Mouse (Mus musculus) lung, embryonic 14.5 days (tissue): Measurements from ENCODE around the gene Tspoap1. TPM values are rescaled to one million over a fixed set of nuclear protein-coding genes. Genes with fewer than 3 reads are reported as not detected.

Source experiments
- ATAC-seq: fragments of 200-750 bp; cut with Nextera tagmentation; 2 replicates; pipeline ENCODE4 v1.8.0; 2017; ENCODE audit warnings: mild to moderate bottlenecking, moderate TSS enrichment, moderate library complexity; ENCODE audit not compliant: insufficient read depth
- DNase-seq: peaks from one replicate; pipeline ENCODE4 v3.0.0-alpha.2; 2015
- H3K27ac ChIP-seq: fragments of 300-500 bp; sonication (generic); 2 replicates; pipeline ENCODE4 v1.5.1; 2014; ENCODE audit warnings: low read depth, mild to moderate bottlenecking, moderate library complexity
- H3K27me3 ChIP-seq: fragments of 300-500 bp; sonication (generic); 2 replicates; pipeline ENCODE4 v1.6.1; 2014; ENCODE audit warnings: low read length, control low read depth; ENCODE audit not compliant: insufficient read depth
- H3K36me3 ChIP-seq: fragments of 300-500 bp; sonication (generic); 2 replicates; pipeline ENCODE4 v1.6.1; 2014; ENCODE audit warnings: control low read depth; ENCODE audit not compliant: insufficient read depth
- H3K4me1 ChIP-seq: fragments of 300-500 bp; sonication (generic); 2 replicates; pipeline ENCODE4 v1.6.1; 2014; ENCODE audit warnings: antibody characterized with exemption, control low read depth; ENCODE audit not compliant: insufficient read depth
- H3K4me2 ChIP-seq: fragments of 300-500 bp; sonication (generic); 2 replicates; pipeline ENCODE4 v1.6.1; 2014; ENCODE audit warnings: mild to moderate bottlenecking
- H3K4me3 ChIP-seq: fragments of 300-500 bp; sonication (generic); 2 replicates; pipeline ENCODE4 v1.5.1; 2014; ENCODE audit warnings: low read depth, low read length
- H3K9ac ChIP-seq: fragments of 300-500 bp; sonication (generic); 2 replicates; pipeline ENCODE4 v1.6.1; 2014
- H3K9me3 ChIP-seq: fragments of 300-500 bp; sonication (generic); 2 replicates; pipeline ENCODE4 v1.6.1; 2016; ENCODE audit warnings: low read depth, low read length, control low read depth
- CTCF ChIP-seq: IDR thresholded peaks from 2 replicates; pipeline ENCODE4 v1.5.1; 2016; ENCODE audit warnings: antibody characterized with exemption, low read depth
- WGBS: fragments of 180-500 bp; shearing (Covaris S2); extraction: QIAGEN DNeasy Blood & Tissue Kit; methylation state at CpG from one replicate; pipeline ENCODE4 v1.1.7; 2014; 5-methylcytosine and 5-hydroxymethylcytosine counted together
- polyA plus RNA-seq: library from polyadenylated mRNA; unstranded; fragments of >200 nt; fragmentation: Nextera tagmentation; extraction: Ambion mirVana; gene quantifications from 2 replicates; pipeline ENCODE4 v1.2.1, GENCODE M21; 2014

The Tspoap1 gene
- polyA plus RNA-seq, 1 experiment from 2014 or later, result 2.5 TPM

DNA sequence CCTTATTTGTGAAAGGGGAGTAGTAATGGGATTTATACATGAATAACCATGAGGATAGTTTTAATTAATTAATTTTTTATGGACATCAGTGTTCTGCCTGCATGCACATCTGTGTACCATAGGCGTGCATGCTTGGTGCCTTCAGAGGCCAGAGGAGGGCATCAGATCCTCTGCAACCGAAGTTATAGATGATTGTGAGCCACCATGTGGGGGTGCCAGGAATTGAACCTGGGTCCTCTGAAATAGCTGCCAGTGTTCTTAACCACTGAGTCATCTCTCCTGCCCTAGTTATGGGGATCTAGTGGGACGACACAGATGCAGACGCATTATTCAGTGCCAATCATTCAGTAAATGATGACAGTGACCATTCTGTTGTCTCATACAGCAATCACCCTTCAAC is 37.5 kb upstream of the Tspoap1 start:
- ATAC-seq (no peak), DNase-seq (no peak)
- 82% methylated on average over 4 of the region's 4 CpGs for WGBS
- no peak overlapping the region for H3K4me3 ChIP-seq
- H3K9ac ChIP-seq, result no peak overlapping the region
- H3K9me3 ChIP-seq, result no peaks in the 10 kb centered on the region
- H3K4me1 ChIP-seq, result peaks cover 16% of the 10 kb centered on the region
- TF ChIP-seq CTCF, result no peak
- no peak overlapping the region for H3K27ac ChIP-seq
- no peak overlapping the region for H3K4me2 ChIP-seq
- no peaks in the 10 kb centered on the region for H3K27me3 ChIP-seq
- H3K36me3 ChIP-seq, result no peaks in the 10 kb centered on the region

DNA sequence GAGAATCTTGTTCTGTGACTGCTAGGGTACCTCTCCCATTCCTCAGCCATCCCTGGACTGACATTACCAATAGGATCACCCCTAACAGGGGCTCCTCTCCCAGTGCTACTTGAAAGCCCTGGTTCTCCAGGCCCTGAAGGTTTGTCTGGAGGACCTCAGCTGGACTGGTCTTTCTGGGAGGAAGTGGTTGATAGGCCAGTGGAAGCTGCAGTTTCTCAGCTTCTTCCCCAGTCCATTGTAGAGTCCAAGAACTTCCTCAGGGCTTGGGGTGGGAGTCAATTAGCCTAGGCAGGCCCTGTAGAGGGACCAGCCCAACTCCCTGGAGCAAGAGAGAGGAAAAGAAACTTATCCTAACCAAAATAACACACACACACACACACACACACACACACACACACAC is 34.8 kb upstream of the Tspoap1 start:
- DNase-seq, result no peak
- Histone ChIP-seq H3K27me3 (no peaks in the 10 kb centered on the region), H3K4me3 (no peak overlapping the region), H3K9me3 (no peaks in the 10 kb centered on the region), H3K9ac (peak overlapping the region; percentile 39), H3K27ac (peak overlapping the region; percentile 80), H3K4me2 (peak overlapping the region; percentile 44), H3K36me3 (no peaks in the 10 kb centered on the region), H3K4me1 (peaks cover 16% of the 10 kb centered on the region)
- TF ChIP-seq CTCF, result no peak
- peak; percentile 23; the same call in 1 of the 2 replicates for ATAC-seq

GRCm38 (mm10) chr11:87725964-87726562 is 34.3 kb upstream of the Tspoap1 start:
- Histone ChIP-seq H3K9me3 (no peaks in the 10 kb centered on the region), H3K36me3 (no peaks in the 10 kb centered on the region), H3K27ac (peak overlapping the region; percentile 80), H3K4me2 (peak overlapping the region; percentile 44), H3K4me3 (no peak overlapping the region), H3K27me3 (no peaks in the 10 kb centered on the region), H3K4me1 (peaks cover 16% of the 10 kb centered on the region), H3K9ac (peak overlapping the region; percentile 39)
- no peak for TF ChIP-seq CTCF
- peak; percentile 77 for DNase-seq
- WGBS, result 15% methylated on average over 6 of the region's 6 CpGs
- peak; percentile 90 for ATAC-seq

- Histone ChIP-seq H3K27ac (peak overlapping the region; percentile 80; the same call in 1 of the 2 replicates), H3K4me3 (no peak overlapping the region), H3K27me3 (no peaks in the 10 kb centered on the region), H3K9me3 (no peaks in the 10 kb centered on the region), H3K4me1 (peaks cover 16% of the 10 kb centered on the region), H3K9ac (no peak overlapping the region), H3K4me2 (no peak overlapping the region), H3K36me3 (peaks cover 1% of the 10 kb centered on the region)
- TF ChIP-seq CTCF, result no peak
- WGBS, result 59% methylated on average over 11 of the region's 11 CpGs
- DNase-seq, result no peak
- no peak for ATAC-seq
Observed at GRCm38 (mm10) chr11:87727021-87727420, 33.3 kb upstream of the Tspoap1 start.

GRCm38 (mm10) chr11:87727471-87727870 is 32.9 kb upstream of the Tspoap1 start:
- Histone ChIP-seq H3K27me3 (no peaks in the 10 kb centered on the region), H3K9ac (no peak overlapping the region), H3K9me3 (no peaks in the 10 kb centered on the region), H3K27ac (0 out of 2 replicates have a peak overlapping the region, but pooled peaks have one; percentile 5), H3K4me3 (no peak overlapping the region), H3K4me2 (no peak overlapping the region), H3K36me3 (peaks cover 6% of the 10 kb centered on the region), H3K4me1 (peaks cover 16% of the 10 kb centered on the region)
- TF ChIP-seq CTCF, result no peak
- ATAC-seq, result no peak
- 64% methylated on average over 4 of the region's 4 CpGs for WGBS
- no peak for DNase-seq

DNA sequence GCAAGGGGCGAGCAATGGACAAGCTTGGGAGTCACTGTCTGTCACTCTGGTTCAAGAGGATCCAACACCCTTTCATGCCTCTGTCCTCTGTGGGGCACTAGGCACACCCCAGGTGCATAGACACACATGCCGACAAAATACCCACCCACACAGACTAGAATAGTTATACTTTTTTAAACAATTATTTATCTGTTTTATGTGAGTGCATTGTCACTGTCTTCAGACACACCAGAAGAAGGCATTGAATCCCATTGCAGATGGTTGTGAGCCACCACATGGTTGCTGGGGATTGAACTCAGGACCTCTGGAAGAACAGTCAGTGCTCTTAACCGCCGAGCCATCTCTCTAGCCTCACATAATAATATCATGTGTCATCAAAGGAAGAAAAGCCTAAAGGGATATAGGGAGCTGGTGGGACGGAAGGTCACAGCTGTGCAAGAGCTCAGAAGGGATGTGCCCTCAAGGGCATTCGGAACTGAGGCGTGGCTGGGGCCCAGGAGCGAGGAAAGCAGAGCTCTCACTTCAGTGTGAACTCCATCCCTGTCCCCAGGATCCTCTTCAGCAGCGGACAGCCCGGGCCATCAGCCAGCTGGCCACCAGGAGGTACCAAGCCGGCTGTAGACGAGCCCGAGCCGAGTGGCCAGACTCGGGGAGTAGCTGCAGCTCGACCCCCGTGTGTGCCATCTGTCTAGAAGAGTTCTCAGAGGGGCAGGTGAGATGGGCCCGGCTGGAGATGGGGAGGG is 31.3 kb upstream of the Tspoap1 start:
- no peak overlapping the region; the same call in 1 of the 2 replicates for H3K27ac ChIP-seq
- no peak for DNase-seq
- TF ChIP-seq CTCF, result no peak
- 56% methylated on average over 18 of the region's 18 CpGs for WGBS
- no peaks in the 10 kb centered on the region for H3K27me3 ChIP-seq
- H3K4me1 ChIP-seq, result peaks cover 16% of the 10 kb centered on the region
- H3K4me2 ChIP-seq, result no peak overlapping the region; the same call in 1 of the 2 replicates
- H3K9me3 ChIP-seq, result no peaks in the 10 kb centered on the region
- no peak for ATAC-seq
- no peak overlapping the region for H3K9ac ChIP-seq
- H3K4me3 ChIP-seq, result no peak overlapping the region
- peaks cover 8% of the 10 kb centered on the region for H3K36me3 ChIP-seq

DNA sequence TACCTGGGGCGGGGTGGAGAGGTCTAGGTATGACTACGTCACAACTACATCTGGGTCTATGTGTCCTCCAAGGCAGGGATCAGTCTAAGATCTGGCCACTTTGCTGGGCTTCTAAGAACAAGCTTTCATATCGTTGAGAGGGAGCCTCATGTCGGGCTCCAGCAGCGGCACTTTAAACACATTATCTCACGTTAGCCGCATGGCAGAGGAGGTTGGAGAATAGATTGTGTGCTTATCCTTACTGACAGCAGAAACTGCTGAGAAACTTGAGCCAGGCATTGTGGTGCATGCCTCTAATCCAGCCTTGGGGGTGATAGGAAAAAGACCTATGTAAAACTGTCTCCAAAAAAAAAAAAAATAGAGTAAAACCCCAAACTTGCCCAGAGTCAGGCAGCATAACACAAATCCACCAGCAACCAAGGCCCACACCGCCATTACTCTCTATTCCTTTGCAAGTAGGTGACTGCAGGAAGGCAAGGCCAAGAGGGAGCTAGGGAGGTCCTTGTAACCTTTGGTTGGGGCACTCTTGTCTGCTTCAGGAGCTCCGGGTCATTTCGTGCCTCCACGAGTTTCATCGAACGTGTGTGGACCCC is 30.7 kb upstream of the Tspoap1 start:
- Histone ChIP-seq H3K9ac (no peak overlapping the region), H3K9me3 (no peaks in the 10 kb centered on the region), H3K4me1 (peaks cover 16% of the 10 kb centered on the region), H3K4me3 (no peak overlapping the region), H3K27ac (no peak overlapping the region; the same call in 1 of the 2 replicates), H3K27me3 (no peaks in the 10 kb centered on the region), H3K4me2 (no peak overlapping the region; the same call in 1 of the 2 replicates), H3K36me3 (peaks cover 8% of the 10 kb centered on the region)
- DNase-seq (no peak), ATAC-seq (no peak)
- TF ChIP-seq CTCF, result no peak
- WGBS, result 66% methylated on average over 13 of the region's 13 CpGs
